Mouse (Mus musculus): ENCODE data around the gene Csrp1.
A peak's percentile ranks its signal among the peaks of the same experiment; 100 is the strongest.

- TF ChIP-seq CTCF (IDR thresholded peaks at IDR 0.05; ENCODE audit: borderline replicate concordance, control insufficient read depth, extremely low read depth, insufficient read depth, low read length, poor library complexity) (peak; percentile 87; the same call in 1 of the 2 replicates), POLR2A (IDR thresholded peaks at IDR 0.05; ENCODE audit: control insufficient read depth, extremely low read depth, insufficient read depth, low read length, poor library complexity) (no peak)
These were observed 61.4 kb downstream of the Csrp1 start for GRCm38 (mm10) chr1:135781220-135781619.

Data from thymus, adult 2 months (tissue).